Mouse (Mus musculus) myocyte (in vitro differentiated cells): ENCODE data around the gene Cap1.

ENCODE experiments used
- POLR2A ChIP-seq: IDR thresholded peaks from one replicate; pipeline ENCODE4 v1.6.1; 2011; ENCODE audit warnings: low read depth, mild to moderate bottlenecking, control low read depth, moderate library complexity; ENCODE audit not compliant: insufficient read length
- USF1 ChIP-seq: IDR thresholded peaks from one replicate; pipeline ENCODE4 v1.6.1; 2011; ENCODE audit warnings: low read depth, mild to moderate bottlenecking, control low read depth, moderate library complexity

DNA sequence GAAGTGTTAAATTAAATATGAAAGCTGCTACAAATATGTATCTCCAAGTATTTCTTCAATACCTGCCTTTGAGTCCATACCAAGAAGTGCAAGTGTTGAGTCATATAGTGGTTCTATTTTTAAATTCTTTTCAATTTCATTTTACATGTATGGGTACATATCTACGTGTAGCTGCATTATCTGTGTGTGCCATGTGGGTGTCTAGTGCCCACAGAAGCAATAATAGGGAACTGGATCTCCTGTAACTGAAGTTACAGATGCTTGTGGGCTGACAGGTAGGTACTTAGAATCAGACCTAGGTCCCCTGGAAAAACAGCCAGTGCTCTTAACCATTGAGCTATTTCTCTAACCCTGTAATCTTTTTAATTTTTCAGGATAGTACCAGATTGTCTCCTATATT, 74.7 kb downstream of the Cap1 start:
- no peak for TF ChIP-seq USF1
- TF ChIP-seq POLR2A: no peak
